Mouse (Mus musculus) cortical plate, adult 2 months (tissue): ENCODE data around the gene 1700022I11Rik.

ENCODE experiments used
- CTCF ChIP-seq: fragments of 200-500 bp; IDR thresholded peaks from 2 replicates; pipeline ENCODE4 v1.5.1; 2011; ENCODE audit warnings: mild to moderate bottlenecking, control low read depth, low read length; ENCODE audit not compliant: insufficient read depth; ENCODE audit errors: extremely low read depth
- POLR2A ChIP-seq: fragments of 200-500 bp; IDR thresholded peaks from 2 replicates; pipeline ENCODE4 v1.6.1; 2011; ENCODE audit warnings: mild to moderate bottlenecking, low read length, control low read depth; ENCODE audit not compliant: insufficient read depth; ENCODE audit errors: extremely low read depth

DNA sequence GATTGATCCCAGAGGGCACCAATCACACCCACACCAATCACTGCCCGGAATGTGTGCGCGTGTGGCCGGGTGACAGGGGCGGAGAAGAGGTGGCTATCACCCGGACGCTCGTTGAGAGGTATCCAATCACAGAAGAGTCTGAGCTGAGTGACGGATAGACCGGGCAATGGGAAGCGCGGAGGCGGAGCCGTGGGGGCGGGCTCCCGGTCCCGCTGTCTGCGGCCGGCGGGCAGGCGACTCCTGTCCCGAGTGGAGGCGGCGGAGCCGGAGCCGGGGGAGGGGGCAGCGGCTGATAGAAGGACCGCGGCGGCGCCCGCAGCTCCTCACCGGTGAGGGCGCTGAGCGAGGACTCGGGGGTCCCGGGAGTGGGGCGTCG is 19.7 kb upstream of the 1700022I11Rik start, which contains the start of gene Dnajb5:
- TF ChIP-seq POLR2A (no peak), CTCF (no peak)
